Mouse (Mus musculus) heart, embryonic 13.5 days (tissue): ENCODE data around the gene Patl2. TPM values are rescaled to one million over a fixed set of nuclear protein-coding genes. Genes with fewer than 3 reads are reported as not detected.
A peak's percentile ranks its signal among the peaks of the same experiment; 100 is the strongest.

ENCODE experiments used
- ATAC-seq: fragments of 200-750 bp; cut with Nextera tagmentation; 2 replicates; pipeline ENCODE4 v1.8.0; 2017; ENCODE audit warnings: moderate TSS enrichment; ENCODE audit not compliant: insufficient number of reproducible peaks, low FRiP score, low TSS enrichment; ENCODE audit errors: extremely low read depth
- H3K27ac ChIP-seq: fragments of 300-500 bp; sonication (generic); replicated peaks from 2 replicates; pipeline ENCODE4 v1.5.1; 2015; ENCODE audit warnings: moderate library complexity, mild to moderate bottlenecking, inconsistent platforms
- H3K27me3 ChIP-seq: fragments of 300-500 bp; sonication (generic); replicated peaks from 2 replicates; pipeline ENCODE4 v1.6.1; 2015; ENCODE audit warnings: mild to moderate bottlenecking, inconsistent platforms
- H3K36me3 ChIP-seq: fragments of 300-500 bp; sonication (generic); 2 replicates; pipeline ENCODE4 v1.6.1; 2015; ENCODE audit warnings: mild to moderate bottlenecking, inconsistent platforms
- H3K4me1 ChIP-seq: fragments of 300-500 bp; sonication (generic); 2 replicates; pipeline ENCODE4 v1.6.1; 2015; ENCODE audit warnings: inconsistent platforms
- H3K4me2 ChIP-seq: fragments of 300-500 bp; sonication (generic); 2 replicates; pipeline ENCODE4 v1.6.1; 2015; ENCODE audit warnings: inconsistent platforms, mild to moderate bottlenecking, moderate library complexity
- H3K4me3 ChIP-seq: fragments of 300-500 bp; sonication (generic); 2 replicates; pipeline ENCODE4 v1.5.1; 2015; ENCODE audit warnings: moderate library complexity, mild to moderate bottlenecking, inconsistent platforms
- H3K9ac ChIP-seq: fragments of 300-500 bp; sonication (generic); 2 replicates; pipeline ENCODE4 v1.6.1; 2015; ENCODE audit warnings: inconsistent platforms, mild to moderate bottlenecking, moderate library complexity
- H3K9me3 ChIP-seq: fragments of 300-500 bp; sonication (generic); 2 replicates; pipeline ENCODE4 v1.6.1; 2016; ENCODE audit warnings: inconsistent platforms
- WGBS: fragments of 180-500 bp; shearing (Covaris S2); methylation state at CpG from one replicate; pipeline ENCODE4 v1.1.7; 2015; ENCODE audit warnings: mixed read lengths; 5-methylcytosine and 5-hydroxymethylcytosine counted together
- polyA plus RNA-seq: library from polyadenylated mRNA; unstranded; fragments of >200 nt; fragmentation: Nextera tagmentation; extraction: Ambion mirVana; gene quantifications from 2 replicates; pipeline ENCODE4 v1.2.1, GENCODE M21; 2015

Gene Patl2
- polyA plus RNA-seq, 1 experiment from 2014 or later = not detected

DNA sequence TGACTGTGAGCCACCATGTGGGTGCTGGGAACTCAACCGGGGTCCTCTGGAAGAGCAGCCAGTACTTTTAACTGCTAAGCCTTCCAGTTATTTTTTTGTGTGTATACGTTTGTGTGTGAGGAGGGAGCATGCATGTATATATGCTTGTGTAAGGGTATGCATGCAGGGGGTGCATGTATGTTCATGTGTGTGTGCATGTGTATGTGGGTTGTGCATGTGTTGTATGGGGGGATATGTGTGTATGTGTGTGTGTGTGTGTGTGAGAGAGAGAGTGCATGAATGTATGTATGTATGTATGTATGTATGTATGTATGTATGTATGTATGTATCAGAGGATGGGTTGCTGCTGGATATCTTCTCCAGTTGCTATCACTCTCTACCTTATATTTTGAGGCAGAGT is 31.5 kb downstream of the Patl2 start:
- WGBS = 88% methylated on average over 2 of the region's 2 CpGs
- H3K27me3 ChIP-seq = no peaks in the 10 kb centered on the region
- peaks cover 11% of the 10 kb centered on the region for H3K4me1 ChIP-seq
- no peaks in the 10 kb centered on the region for H3K9me3 ChIP-seq
- no peak for ATAC-seq
- no peak overlapping the region for H3K9ac ChIP-seq
- no peak overlapping the region for H3K27ac ChIP-seq
- H3K4me3 ChIP-seq = no peak overlapping the region
- H3K36me3 ChIP-seq = peaks cover 47% of the 10 kb centered on the region
- H3K4me2 ChIP-seq = no peak overlapping the region

DNA sequence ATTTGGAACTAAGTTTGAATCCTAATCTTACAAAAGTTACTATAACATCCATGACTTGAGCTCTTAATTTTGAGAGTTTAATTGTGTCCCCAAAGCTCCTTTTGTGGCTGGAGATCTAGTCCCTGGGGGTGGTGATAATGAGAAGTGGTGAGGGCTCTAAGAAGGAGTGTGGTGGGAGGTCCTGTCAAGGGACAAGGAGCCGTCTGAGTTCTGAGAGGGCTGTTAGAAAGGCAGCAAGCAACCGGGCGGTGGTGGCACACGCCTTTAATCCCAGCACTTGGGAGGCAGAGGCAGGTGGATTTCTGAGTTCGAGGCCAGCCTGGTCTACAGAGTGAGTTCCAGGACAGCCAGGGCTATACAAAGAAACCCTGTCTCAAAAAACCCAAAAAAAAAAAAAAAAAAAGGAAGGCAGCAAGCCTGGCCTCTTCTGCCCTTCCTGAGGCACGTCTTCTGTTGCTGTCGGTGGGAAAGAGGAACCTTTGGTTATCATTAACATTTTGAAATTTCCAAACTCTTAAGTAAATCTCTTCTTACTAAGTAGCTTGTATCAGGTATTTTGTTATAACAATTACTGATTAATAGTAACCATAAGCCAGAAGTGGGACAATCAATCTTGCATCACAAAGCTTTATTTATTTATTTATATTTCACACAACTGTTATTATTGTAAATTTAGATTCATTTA is 32.2 kb downstream of the Patl2 start:
- Histone ChIP-seq H3K27ac (no peak overlapping the region), H3K4me2 (no peak overlapping the region), H3K36me3 (peaks cover 47% of the 10 kb centered on the region), H3K9ac (no peak overlapping the region), H3K27me3 (no peaks in the 10 kb centered on the region), H3K4me1 (peaks cover 14% of the 10 kb centered on the region), H3K4me3 (no peak overlapping the region), H3K9me3 (no peaks in the 10 kb centered on the region)
- WGBS = 75% methylated on average over 7 of the region's 7 CpGs
- ATAC-seq = no peak

DNA sequence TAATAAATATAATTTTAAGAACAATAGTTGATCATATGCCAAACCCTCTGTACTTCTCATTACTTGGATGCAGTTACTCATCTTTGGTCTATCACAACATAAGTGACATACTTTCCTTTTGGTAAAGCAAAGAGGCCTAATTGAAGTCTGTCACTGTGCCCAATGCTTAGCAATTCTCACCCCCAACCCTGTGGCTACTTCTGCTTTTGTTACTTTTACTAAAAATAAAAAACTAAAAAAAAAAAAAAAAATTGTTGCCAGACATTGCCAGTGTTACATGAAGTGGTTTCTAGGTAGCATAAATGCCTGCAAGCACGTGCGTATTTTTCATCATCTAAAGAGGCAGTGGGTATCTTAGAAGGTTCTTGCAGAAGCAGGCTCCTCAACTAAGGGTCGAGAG is 33.1 kb downstream of the Patl2 start:
- no peak overlapping the region for H3K9ac ChIP-seq
- ATAC-seq = no peak
- H3K36me3 ChIP-seq = peaks cover 47% of the 10 kb centered on the region
- H3K4me2 ChIP-seq = no peak overlapping the region
- peaks cover 14% of the 10 kb centered on the region for H3K4me1 ChIP-seq
- WGBS = 73% methylated on average over 3 of the region's 3 CpGs
- H3K4me3 ChIP-seq = no peak overlapping the region
- no peaks in the 10 kb centered on the region for H3K27me3 ChIP-seq
- H3K9me3 ChIP-seq = no peaks in the 10 kb centered on the region
- H3K27ac ChIP-seq = no peak overlapping the region

DNA sequence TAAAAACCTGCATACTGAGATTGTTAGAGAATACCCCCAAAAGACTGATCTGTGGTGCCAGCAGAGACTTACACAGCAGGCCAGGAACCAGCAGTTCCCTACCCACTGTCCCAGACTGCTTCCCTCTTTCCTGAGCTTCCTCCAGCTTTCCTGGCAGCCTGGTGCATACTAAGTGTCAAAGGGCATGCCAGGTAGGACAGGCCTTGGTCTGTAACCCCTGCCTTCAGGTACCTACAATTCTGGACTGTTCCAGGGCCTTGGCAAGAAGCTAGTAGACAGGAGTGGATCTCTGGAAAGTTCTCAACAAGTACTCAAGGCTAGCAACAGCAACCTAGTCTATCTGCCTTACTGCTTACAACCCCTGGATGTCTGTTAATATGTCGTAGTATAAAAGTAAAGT is 34.8 kb downstream of the Patl2 start:
- no peak overlapping the region for H3K4me3 ChIP-seq
- H3K4me1 ChIP-seq = peaks cover 22% of the 10 kb centered on the region
- H3K9me3 ChIP-seq = no peaks in the 10 kb centered on the region
- H3K9ac ChIP-seq = no peak overlapping the region
- 79% methylated on average over 1 of the region's 1 CpGs for WGBS
- no peak overlapping the region for H3K27ac ChIP-seq
- ATAC-seq = no peak
- H3K4me2 ChIP-seq = no peak overlapping the region
- H3K27me3 ChIP-seq = no peaks in the 10 kb centered on the region
- peaks cover 41% of the 10 kb centered on the region for H3K36me3 ChIP-seq

DNA sequence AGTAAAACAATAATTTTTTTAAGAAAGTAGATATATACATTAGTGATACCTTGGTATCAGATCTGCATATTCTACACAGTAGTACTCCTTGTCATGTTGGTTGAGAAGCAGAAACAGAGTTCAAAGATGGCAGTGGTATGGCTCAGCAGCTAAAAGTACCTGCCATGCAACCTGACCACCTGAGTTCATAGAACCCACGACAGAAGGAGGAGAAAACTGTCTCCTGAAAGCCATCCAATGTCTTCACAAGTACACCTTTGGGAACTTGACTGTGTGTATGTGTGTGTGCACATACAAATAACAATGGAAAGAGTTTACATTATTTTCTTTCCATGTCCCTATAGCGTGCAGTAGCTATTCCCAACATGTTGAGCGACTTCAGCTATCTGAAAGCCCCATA is 36.3 kb downstream of the Patl2 start:
- no peaks in the 10 kb centered on the region for H3K9me3 ChIP-seq
- peaks cover 22% of the 10 kb centered on the region for H3K4me1 ChIP-seq
- no peaks in the 10 kb centered on the region for H3K27me3 ChIP-seq
- WGBS = 76% methylated on average over 3 of the region's 3 CpGs
- H3K9ac ChIP-seq = no peak overlapping the region
- peak overlapping the region; percentile 79; the same call in 1 of the 2 replicates for H3K4me2 ChIP-seq
- H3K4me3 ChIP-seq = no peak overlapping the region
- H3K36me3 ChIP-seq = peaks cover 33% of the 10 kb centered on the region
- H3K27ac ChIP-seq = no peak overlapping the region
- no peak for ATAC-seq

DNA sequence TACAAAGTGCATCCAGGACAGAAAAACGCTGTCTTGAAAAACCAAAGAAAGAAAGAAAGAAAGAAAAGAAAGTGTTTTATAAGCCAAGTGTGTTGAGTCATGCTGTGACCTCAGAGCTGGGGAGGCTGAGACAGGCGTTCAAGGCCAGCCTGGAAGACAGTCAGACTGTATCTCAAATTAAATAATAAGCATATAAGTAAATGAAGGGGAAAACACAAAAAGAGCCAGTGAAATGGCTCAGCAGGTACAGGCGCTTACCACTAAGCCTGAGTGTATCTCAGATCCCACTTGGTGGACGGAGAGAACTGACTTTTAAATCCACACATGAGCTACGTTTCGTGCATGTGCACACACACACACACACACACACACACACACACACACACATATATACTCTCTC is 36.7 kb downstream of the Patl2 start:
- Histone ChIP-seq H3K4me2 (peak overlapping the region; percentile 79), H3K27me3 (no peaks in the 10 kb centered on the region), H3K9me3 (no peaks in the 10 kb centered on the region), H3K27ac (no peak overlapping the region), H3K9ac (0 out of 2 replicates have a peak overlapping the region, but pooled peaks have one; percentile 14), H3K36me3 (peaks cover 29% of the 10 kb centered on the region), H3K4me3 (peak overlapping the region; percentile 81), H3K4me1 (peaks cover 22% of the 10 kb centered on the region)
- 85% methylated on average over 6 of the region's 6 CpGs for WGBS
- no peak for ATAC-seq

DNA sequence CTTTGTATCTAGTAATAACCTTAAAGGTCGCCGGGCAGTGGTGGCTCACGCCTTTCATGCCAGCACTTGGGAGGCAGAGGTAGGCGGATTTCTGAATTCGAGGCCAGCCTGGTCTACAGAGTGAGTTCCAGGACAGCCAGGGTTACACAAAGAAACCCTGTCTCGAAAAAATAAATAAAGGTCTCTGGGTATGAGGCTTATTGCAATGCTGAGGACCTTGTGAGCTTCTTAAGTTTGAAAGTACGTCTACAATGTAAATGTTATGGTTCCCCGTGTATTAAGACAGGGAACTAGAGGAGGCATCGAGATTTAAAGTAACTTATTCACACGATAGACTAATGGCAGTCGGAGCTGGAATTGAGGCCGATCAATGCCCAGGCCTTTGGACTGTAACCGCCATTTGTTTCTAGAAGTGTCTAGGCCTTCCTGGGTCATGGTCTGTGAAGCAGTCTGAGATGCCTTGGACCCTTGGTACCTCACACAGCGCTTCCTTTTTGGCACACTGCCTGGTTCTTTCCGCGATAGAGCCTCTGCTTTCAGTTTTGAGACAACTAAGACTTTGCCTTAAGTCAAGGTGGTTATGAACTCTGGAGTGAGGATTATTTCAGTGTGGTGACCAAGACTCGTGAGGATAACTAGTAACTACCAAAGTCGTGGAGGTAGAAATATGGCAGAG is 37.6 kb downstream of the Patl2 start:
- peak overlapping the region; percentile 81 for H3K4me3 ChIP-seq
- H3K4me2 ChIP-seq = peak overlapping the region; percentile 79
- ATAC-seq = no peak
- H3K4me1 ChIP-seq = peaks cover 22% of the 10 kb centered on the region
- H3K27ac ChIP-seq = peak overlapping the region; percentile 84
- no peaks in the 10 kb centered on the region; the same call in 1 of the 2 replicates for H3K27me3 ChIP-seq
- no peaks in the 10 kb centered on the region for H3K9me3 ChIP-seq
- H3K36me3 ChIP-seq = peaks cover 24% of the 10 kb centered on the region
- WGBS = 28% methylated on average over 18 of the region's 18 CpGs
- peak overlapping the region; percentile 92 for H3K9ac ChIP-seq

DNA sequence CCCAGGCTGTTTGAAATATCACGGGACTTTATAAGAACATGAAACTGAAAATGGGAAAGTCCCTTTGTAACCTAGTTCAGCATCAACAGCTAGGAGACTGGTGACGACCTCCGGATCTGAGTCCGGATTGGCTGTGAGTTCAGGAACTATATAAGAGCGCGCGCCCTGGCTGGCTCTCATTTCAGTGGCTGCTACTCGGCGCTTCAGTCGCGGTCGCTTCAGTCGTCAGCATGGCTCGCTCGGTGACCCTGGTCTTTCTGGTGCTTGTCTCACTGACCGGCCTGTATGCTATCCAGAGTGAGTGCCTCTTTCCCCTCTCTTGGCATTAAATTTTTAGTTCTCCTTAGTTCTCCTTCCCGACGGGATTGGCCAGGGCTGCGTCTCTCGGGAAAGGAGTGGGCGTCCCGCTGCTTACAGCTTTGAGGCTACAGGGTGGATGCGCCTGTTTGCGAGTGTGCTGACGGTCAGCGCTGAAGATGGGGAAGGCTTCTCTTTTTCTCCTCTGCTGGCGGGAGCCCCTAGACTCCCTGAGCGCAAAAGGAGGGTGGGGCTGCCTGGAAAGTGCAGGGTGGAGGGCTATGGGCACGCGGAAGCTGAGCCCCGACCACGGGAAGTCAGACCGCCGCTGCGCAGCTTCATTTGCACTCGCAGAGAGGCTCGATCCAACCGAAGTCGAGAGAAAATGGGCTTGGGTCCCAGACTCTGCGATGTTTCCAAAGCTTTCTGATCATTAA is 38.3 kb downstream of the Patl2 start, which contains the start of gene B2m:
Gene B2m, plus strand, starts transcription at position 179 of the 734 bp plus-strand sequence.
- Histone ChIP-seq H3K27me3 (no peaks in the 10 kb centered on the region; the same call in 1 of the 2 replicates), H3K9me3 (no peaks in the 10 kb centered on the region), H3K27ac (peak within 1 kb of the TSS; percentile 84), H3K36me3 (peaks cover 17% of the 10 kb centered on the region), H3K4me2 (peak within 1 kb of the TSS; percentile 79), H3K4me1 (peaks cover 22% of the 10 kb centered on the region), H3K9ac (peak within 1 kb of the TSS; percentile 92), H3K4me3 (peak within 1 kb of the TSS; percentile 81)
- peak; percentile 66; the same call in 1 of the 2 replicates for ATAC-seq
- under 1% methylated on average over 40 of the region's 40 CpGs for WGBS

DNA sequence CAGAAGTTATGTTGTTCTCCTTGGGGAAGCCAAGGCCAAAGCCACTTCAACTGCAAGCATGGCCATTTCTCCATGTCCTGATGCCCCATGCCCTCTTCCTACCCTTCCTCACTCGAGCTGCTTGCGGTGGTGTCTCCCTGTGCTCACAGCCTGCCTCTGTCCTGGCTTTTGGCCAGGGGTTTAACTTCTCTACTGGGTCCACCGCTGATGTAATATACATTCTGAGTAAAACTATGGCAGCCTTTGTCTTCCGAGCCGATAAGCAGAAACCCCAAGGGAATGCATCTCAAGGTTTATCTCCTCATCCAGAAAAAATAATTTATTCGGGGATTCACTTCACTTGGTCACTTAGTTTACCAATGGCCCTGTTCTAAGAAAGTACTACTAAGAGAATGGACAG is 39.3 kb downstream of the Patl2 start:
- peaks cover 9% of the 10 kb centered on the region for H3K36me3 ChIP-seq
- H3K27me3 ChIP-seq = no peaks in the 10 kb centered on the region; the same call in 1 of the 2 replicates
- no peak for ATAC-seq
- H3K4me3 ChIP-seq = 0 out of 2 replicates have a peak overlapping the region, but pooled peaks have one; percentile 81
- peak overlapping the region; percentile 63 for H3K27ac ChIP-seq
- WGBS = 52% methylated on average over 6 of the region's 6 CpGs
- H3K9me3 ChIP-seq = no peaks in the 10 kb centered on the region
- H3K9ac ChIP-seq = no peak overlapping the region
- H3K4me2 ChIP-seq = peak overlapping the region; percentile 79
- H3K4me1 ChIP-seq = peaks cover 22% of the 10 kb centered on the region

DNA sequence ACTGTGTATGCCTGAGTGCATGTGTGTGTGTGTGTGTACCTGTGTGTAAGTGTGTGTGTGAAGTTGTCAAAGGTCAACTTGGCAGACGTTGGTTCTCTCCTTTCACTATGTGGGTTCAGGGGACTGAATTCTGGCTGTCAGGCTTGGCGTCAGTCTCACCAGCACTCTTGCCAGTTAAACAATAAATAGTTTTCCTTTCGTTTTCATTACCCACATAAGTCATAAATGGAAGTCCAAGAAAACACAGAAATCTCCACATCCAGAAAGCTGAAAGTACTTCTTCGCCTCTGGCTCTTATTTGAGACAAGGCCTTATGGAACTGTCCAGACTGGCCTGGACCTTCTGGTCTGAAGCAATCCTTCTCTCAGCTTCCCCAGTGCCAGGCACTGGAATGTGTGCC is 40.2 kb downstream of the Patl2 start:
- Histone ChIP-seq H3K27ac (no peak overlapping the region), H3K9ac (no peak overlapping the region), H3K4me3 (no peak overlapping the region), H3K27me3 (no peaks in the 10 kb centered on the region; the same call in 1 of the 2 replicates), H3K4me2 (no peak overlapping the region), H3K4me1 (peaks cover 22% of the 10 kb centered on the region), H3K9me3 (no peaks in the 10 kb centered on the region), H3K36me3 (no peaks in the 10 kb centered on the region)
- 65% methylated on average over 4 of the region's 4 CpGs for WGBS
- no peak for ATAC-seq

DNA sequence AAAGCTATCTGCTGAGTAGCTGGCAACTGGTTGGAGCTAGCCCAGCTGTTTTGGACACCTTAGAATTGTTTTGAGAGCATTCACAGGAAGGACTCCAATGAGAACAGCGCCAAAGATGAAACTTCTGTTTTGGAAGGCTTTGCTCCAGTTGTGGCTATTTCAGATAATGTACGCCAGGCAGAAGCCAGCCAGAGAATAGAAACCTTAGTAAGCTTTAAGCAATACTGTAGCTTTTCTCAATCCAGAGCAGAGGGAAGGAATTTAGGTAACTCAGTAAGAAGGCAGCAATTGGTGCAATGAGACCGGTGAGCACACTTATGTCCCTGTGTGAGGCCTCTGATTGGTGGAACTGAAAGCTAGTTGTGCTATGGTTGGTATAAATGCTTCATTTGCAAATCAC is 42.9 kb downstream of the Patl2 start:
- no peak overlapping the region for H3K9ac ChIP-seq
- H3K4me3 ChIP-seq = no peak overlapping the region
- H3K27ac ChIP-seq = no peak overlapping the region
- H3K36me3 ChIP-seq = no peaks in the 10 kb centered on the region
- no peak overlapping the region for H3K4me2 ChIP-seq
- no peak for ATAC-seq
- no peaks in the 10 kb centered on the region for H3K9me3 ChIP-seq
- H3K4me1 ChIP-seq = peaks cover 9% of the 10 kb centered on the region
- 78% methylated on average over 3 of the region's 3 CpGs for WGBS
- H3K27me3 ChIP-seq = no peaks in the 10 kb centered on the region; the same call in 1 of the 2 replicates
